Mouse (Mus musculus) limb, embryonic 14.5 days (tissue): ENCODE measurements around the gene Calr. TPM values are rescaled to one million over a fixed set of nuclear protein-coding genes. Genes with fewer than 3 reads are reported as not detected.

Experiments
- ATAC-seq: fragments of 200-750 bp; cut with Nextera tagmentation; 2 replicates; pipeline ENCODE4 v1.8.0; 2017; ENCODE audit warnings: low read depth, moderate number of reproducible peaks, moderate TSS enrichment; ENCODE audit not compliant: low FRiP score
- DNase-seq: peaks from one replicate; pipeline ENCODE4 v3.0.0-alpha.2; 2015; ENCODE audit warnings: low spot score
- H3K27ac ChIP-seq: fragments of 300-500 bp; sonication (generic); replicated peaks from 2 replicates; pipeline ENCODE4 v1.5.1; 2014; ENCODE audit warnings: low read depth, mild to moderate bottlenecking, low read length, moderate library complexity, mixed read lengths
- H3K27me3 ChIP-seq: fragments of 300-500 bp; sonication (generic); 2 replicates; pipeline ENCODE4 v1.6.1; 2014; ENCODE audit warnings: low read length, mixed read lengths; ENCODE audit not compliant: control insufficient read depth, insufficient read depth
- H3K36me3 ChIP-seq: fragments of 300-500 bp; sonication (generic); 2 replicates; pipeline ENCODE4 v1.6.1; 2014; ENCODE audit warnings: mild to moderate bottlenecking, low read length, moderate library complexity, mixed read lengths; ENCODE audit not compliant: control insufficient read depth, insufficient read depth
- H3K4me1 ChIP-seq: fragments of 300-500 bp; sonication (generic); 2 replicates; pipeline ENCODE4 v1.6.1; 2014; ENCODE audit warnings: antibody characterized with exemption, low read length, mixed read lengths; ENCODE audit not compliant: control insufficient read depth, insufficient read depth
- H3K4me2 ChIP-seq: fragments of 300-500 bp; sonication (generic); replicated peaks from 2 replicates; pipeline ENCODE4 v1.6.1; 2014; ENCODE audit warnings: low read depth, mild to moderate bottlenecking, low read length, moderate library complexity; ENCODE audit not compliant: severe bottlenecking
- H3K4me3 ChIP-seq: fragments of 300-500 bp; sonication (generic); replicated peaks from 2 replicates; pipeline ENCODE4 v1.5.1; 2014; ENCODE audit warnings: low read length
- H3K9ac ChIP-seq: fragments of 300-500 bp; sonication (generic); 2 replicates; pipeline ENCODE4 v1.6.1; 2014; ENCODE audit warnings: mild to moderate bottlenecking, low read depth, low read length, moderate library complexity; ENCODE audit not compliant: severe bottlenecking
- H3K9me3 ChIP-seq: fragments of 300-500 bp; sonication (generic); 2 replicates; pipeline ENCODE4 v1.6.1; 2016; ENCODE audit warnings: low read length; ENCODE audit not compliant: control insufficient read depth
- POLR2A ChIP-seq: fragments of 200-500 bp; IDR thresholded peaks from 2 replicates; pipeline ENCODE4 v1.8.0; 2012; ENCODE audit warnings: inconsistent platforms, mild to moderate bottlenecking, moderate library complexity, borderline replicate concordance; ENCODE audit not compliant: insufficient read depth, insufficient read length; ENCODE audit errors: extremely low read depth
- WGBS: fragments of 180-500 bp; shearing (Covaris S2); extraction: QIAGEN DNeasy Blood & Tissue Kit; methylation state at CpG from one replicate; pipeline ENCODE4 v1.1.7; 2014; 5-methylcytosine and 5-hydroxymethylcytosine counted together
- polyA plus RNA-seq, 2 experiments: library from polyadenylated mRNA; depleted of rRNA in 1 of 2; stranded (reverse) in 1 of 2; unstranded in 1 of 2; fragments of >200 nt; fragmentation: Nextera tagmentation in 1 of 2; extraction: Ambion mirVana in 1 of 2; gene quantifications; 2 replicates each; pipeline versions ENCODE4 v1.2.1 to v1.2.3; 2012 to 2014

The Calr gene
- polyA plus RNA-seq, 2 experiments: 827 to 831 TPM

DNA sequence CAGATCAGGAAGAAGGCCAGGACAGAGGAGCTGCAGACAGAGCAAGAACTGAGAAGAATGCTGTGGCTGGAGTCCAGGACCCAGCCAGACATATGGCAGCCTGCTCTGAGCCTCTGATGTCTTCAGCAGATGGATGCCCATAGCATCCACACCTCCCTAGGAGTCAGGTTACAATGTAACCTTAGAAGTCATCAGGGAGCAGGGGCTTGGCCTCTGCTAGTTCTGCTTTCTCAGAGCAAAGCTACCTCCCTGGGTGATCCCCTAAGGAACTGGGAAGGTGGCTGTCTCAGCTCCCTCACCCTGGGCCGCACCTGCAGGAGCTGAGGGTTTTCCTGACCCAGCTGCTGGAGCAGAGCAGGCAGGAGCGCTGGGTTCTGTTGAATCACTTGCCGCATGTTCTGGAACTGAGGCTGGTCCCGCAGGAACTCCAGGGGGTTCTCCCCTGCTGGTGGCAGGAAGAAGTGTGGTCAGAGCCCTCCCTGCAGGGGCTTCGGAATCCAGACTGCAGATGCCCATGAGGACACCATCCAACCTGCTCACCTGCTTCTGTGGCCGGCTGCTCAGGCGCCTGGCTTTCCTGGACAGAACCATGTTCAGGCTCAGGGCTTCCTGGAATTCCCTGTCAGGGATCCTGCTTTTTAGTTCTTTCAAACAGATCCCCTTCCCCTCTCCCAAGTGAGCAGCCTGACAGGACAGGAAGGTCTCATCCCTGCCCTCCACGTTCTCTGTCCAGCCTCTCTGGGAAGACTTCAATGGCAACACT, 9.4 kb downstream of the Calr start:
- TF ChIP-seq POLR2A: no peak
- no peak overlapping the region for H3K4me3 ChIP-seq
- DNase-seq (peak; percentile 75), ATAC-seq (peak; percentile 19; the same call in 1 of the 2 replicates)
- H3K27me3 ChIP-seq: no peaks in the 10 kb centered on the region
- peaks cover 70% of the 10 kb centered on the region for H3K36me3 ChIP-seq
- 34% methylated on average over 8 of the region's 8 CpGs for WGBS
- no peaks in the 10 kb centered on the region for H3K9me3 ChIP-seq
- H3K4me1 ChIP-seq: peaks cover 15% of the 10 kb centered on the region; the same call in 1 of the 2 replicates
- H3K27ac ChIP-seq: no peak overlapping the region; the same call in 1 of the 2 replicates
- H3K9ac ChIP-seq: no peak overlapping the region
- H3K4me2 ChIP-seq: no peak overlapping the region

DNA sequence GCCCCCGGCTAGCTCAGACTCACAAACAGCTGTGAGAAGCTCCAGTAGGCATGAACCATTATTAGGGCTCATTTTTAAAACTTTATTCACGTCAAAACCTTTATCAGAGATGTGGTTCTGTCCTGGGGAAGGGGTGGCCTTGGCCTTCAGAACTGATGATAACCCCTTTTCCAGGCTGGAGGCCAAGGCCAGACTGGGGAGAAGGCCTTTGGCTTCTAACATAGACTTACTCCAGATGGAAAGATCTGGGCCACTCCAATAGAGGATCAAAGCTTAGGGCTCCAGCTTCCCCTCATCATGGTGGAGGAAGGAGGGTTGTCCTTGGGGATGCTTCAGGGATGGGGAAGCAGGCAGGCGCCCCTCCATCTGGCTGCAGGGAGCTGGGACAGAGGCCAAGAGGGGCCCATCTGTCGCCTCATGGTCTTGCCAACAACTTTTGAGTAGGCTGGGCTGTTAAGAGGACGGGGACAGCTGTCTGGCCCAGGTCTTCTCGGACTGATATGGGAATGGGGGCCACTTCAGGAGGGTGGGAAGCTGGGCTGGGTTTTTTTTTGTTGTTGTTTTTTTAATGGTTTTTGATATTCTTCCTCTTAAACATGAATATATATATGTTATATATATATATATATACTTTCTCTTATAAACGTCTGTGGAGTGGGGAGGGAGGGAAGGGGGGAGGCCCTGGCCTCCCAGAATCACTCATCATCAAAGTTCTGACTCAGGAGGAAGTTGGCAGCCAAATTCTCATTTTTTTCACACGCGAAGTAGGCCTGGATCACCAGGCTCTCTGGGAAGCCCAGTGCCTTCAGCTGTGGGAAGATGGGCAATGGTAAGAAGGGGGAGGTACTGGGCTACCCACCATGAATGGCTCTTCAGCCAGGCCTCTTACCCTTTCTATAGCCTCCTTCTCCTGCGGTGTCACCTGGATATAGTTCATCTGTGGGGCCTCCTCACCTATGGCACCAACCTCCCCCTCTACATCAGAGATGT, 11.6 kb downstream of the Calr start:
- Histone ChIP-seq H3K36me3 (peaks cover 55% of the 10 kb centered on the region), H3K4me2 (no peak overlapping the region), H3K4me3 (no peak overlapping the region), H3K4me1 (peaks cover 15% of the 10 kb centered on the region; the same call in 1 of the 2 replicates), H3K27me3 (no peaks in the 10 kb centered on the region), H3K9ac (no peak overlapping the region), H3K9me3 (no peaks in the 10 kb centered on the region), H3K27ac (no peak overlapping the region)
- TF ChIP-seq POLR2A: no peak
- DNase-seq: peak; percentile 56
- ATAC-seq: no peak
- WGBS: 79% methylated on average over 10 of the region's 10 CpGs

DNA sequence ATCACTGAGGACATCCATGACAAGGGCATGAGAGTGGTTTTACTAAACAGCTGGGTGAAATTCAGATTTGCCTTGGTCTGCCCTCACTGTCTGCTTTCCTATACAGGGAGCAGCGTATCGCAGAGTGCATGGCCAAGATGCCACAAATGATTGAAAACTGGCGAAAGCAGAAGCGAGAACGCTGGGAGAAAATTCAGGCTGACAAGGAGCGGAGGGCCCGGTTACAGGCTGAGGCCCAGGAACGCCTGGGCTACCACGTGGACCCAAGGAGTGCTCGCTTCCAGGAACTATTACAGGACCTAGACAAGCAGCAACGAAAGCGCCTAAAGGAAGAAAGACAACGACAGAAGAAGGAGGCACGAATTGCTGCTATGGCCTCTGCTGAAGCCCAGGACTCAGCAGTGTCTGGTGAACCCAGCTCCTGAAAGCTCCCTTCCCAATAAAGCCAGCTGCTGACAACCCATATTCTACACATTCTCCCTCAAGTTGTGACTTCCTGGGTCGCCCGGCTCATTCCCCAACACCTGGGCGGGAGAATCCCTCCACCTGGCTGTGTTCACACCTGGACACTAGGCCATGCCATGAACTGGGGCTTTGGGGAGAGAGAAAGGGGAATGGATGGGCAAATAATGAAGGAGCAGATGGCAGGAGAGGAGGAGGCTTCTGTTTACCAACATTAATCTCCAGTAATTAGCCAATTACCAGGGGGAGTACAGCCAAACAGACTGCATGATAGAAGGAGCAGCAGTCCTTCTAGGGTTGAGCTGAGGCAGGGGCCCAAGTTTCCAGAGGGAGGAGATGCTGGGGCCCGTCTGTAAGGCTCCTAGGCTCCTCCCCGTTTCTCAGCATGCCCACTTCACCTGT, 12.5 kb downstream of the Calr start:
- no peak for DNase-seq
- H3K4me3 ChIP-seq: no peak overlapping the region
- WGBS: 87% methylated on average over 19 of the region's 19 CpGs
- peaks cover 54% of the 10 kb centered on the region for H3K36me3 ChIP-seq
- H3K27ac ChIP-seq: no peak overlapping the region
- ATAC-seq: no peak
- H3K9me3 ChIP-seq: no peaks in the 10 kb centered on the region
- H3K4me1 ChIP-seq: peaks cover 10% of the 10 kb centered on the region; the same call in 1 of the 2 replicates
- no peak overlapping the region for H3K9ac ChIP-seq
- H3K27me3 ChIP-seq: no peaks in the 10 kb centered on the region
- no peak for TF ChIP-seq POLR2A
- H3K4me2 ChIP-seq: no peak overlapping the region

DNA sequence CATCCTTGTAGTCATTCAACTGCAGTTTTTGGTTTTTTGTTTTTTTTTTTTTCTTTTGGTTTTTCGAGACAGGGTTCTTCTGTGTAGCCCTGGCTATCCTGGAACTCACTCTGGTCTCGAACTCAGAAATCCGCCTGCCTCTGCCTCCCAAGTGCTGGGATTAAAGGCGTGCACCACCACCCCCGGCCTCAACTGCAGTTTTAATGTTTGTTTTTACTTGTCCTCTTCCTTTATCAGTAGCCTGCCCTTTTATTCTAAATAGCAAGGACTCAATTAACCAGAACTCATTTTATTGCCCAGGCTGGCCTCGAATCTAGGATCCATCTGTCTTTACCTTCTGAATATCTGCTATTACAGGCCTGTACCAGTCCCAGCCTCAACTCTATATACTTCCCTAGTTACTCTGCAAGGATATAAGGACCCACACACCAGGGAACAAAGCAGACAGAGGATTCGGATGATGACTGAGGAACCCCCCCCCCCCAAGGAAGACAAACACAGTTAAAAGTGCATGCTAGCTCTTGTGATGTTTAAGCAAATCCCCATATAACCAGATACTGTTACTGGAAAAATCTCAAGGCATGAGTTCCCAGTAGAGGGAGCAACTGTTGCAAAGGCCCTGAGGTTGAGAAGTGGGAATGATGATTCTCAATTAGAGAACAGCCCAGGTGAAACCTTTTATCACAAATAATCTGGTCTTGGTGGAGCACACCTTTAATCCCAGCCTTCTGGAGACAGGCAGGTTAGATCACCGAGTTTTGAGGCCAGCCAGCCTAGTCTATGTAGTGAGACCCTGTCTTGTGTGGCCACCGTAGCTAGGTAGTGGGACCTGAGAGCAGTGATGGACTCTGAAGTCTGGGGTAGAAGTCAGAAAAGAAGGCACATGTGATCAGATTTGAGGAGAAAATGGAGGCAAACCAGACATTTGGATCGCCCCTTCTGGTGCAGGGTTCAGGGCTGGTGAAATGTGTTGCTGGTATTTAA, 13.7 kb downstream of the Calr start:
- DNase-seq: no peak
- Histone ChIP-seq H3K27me3 (no peaks in the 10 kb centered on the region), H3K27ac (peak overlapping the region; percentile 94), H3K9me3 (no peaks in the 10 kb centered on the region), H3K4me2 (peak overlapping the region; percentile 53), H3K4me3 (peak overlapping the region; percentile 96), H3K36me3 (peaks cover 46% of the 10 kb centered on the region), H3K4me1 (peaks cover 9% of the 10 kb centered on the region; the same call in 1 of the 2 replicates), H3K9ac (peak overlapping the region; percentile 96)
- WGBS: 64% methylated on average over 10 of the region's 10 CpGs
- no peak for TF ChIP-seq POLR2A
- ATAC-seq: no peak
